Mouse (Mus musculus) adrenal gland, postnatal 4 days (tissue): ENCODE results near the gene Eif3l. TPM values are rescaled to one million over a fixed set of nuclear protein-coding genes. Genes with fewer than 3 reads are reported as not detected.

Source experiments
- total RNA-seq, 2 experiments: library from RNA; stranded (reverse); gene quantifications; 2 replicates each; pipeline ENCODE4 v1.2.3; 2021

Gene Eif3l
- total RNA-seq, 2 experiments from 2014 or later, result 158 to 162 TPM

Other genes with a start within 250 kb of the Eif3l start
- 10 to 100 TPM; 56.7 to 59.1 TPM for gene Cdc42ep1, start 232.6 kb upstream of the Eif3l start, total RNA-seq
- gene Lgals2, start 219.7 kb upstream of the Eif3l start, total RNA-seq, result 1 to 10 TPM; 2.6 to 2.9 TPM
- gene Gga1, start 198.0 kb upstream of the Eif3l start, total RNA-seq, result 10 to 100 TPM; 58.8 to 65.5 TPM
- not detected for gene Gm49510, start 175.5 kb upstream of the Eif3l start, total RNA-seq
- 10 to 100 TPM; 25.3 to 26.0 TPM for gene Sh3bp1, start 175.4 kb upstream of the Eif3l start, total RNA-seq
- 1 to 10 TPM; 9.8 to 9.9 TPM for gene Pdxp, start 161.3 kb upstream of the Eif3l start, total RNA-seq
- gene Lgals1, start 148.5 kb upstream of the Eif3l start, total RNA-seq, result 100 to 1,000 TPM; 382 to 438 TPM
- gene Nol12, start 140.2 kb upstream of the Eif3l start, total RNA-seq, result 10 to 100 TPM; 40.0 to 47.3 TPM
- gene Triobp, start 127.5 kb upstream of the Eif3l start, total RNA-seq, result 100 to 1,000 TPM in 1 of 2 experiments, 10 to 100 TPM in 1; 96.9 to 112 TPM
- gene H1f0, start 46.7 kb upstream of the Eif3l start, total RNA-seq, result 100 to 1,000 TPM; 361 to 374 TPM
- 1 to 10 TPM in 1 of 2 experiments, under 1 TPM in 1; 0.65 to 1.1 TPM for gene Galr3, start 33.3 kb upstream of the Eif3l start, total RNA-seq
- 10 to 100 TPM; 23.8 to 29.7 TPM for gene Ankrd54, start 12.3 kb upstream of the Eif3l start, total RNA-seq
- gene Micall1, start 33.7 kb downstream of the Eif3l start, total RNA-seq, result 10 to 100 TPM; 36.0 to 40.2 TPM
- gene Polr2f, start 65.8 kb downstream of the Eif3l start, total RNA-seq, result 100 to 1,000 TPM; 134 to 142 TPM
- gene 1700088E04Rik, start 66.1 kb downstream of the Eif3l start, total RNA-seq, result 1 to 10 TPM; 8.0 to 9.0 TPM
- 10 to 100 TPM in 1 of 2 experiments, 1 to 10 TPM in 1; 9.5 to 12.3 TPM for gene Sox10, start 90.1 kb downstream of the Eif3l start, total RNA-seq
- 10 to 100 TPM; 32.1 to 33.2 TPM for gene Pick1, start 154.0 kb downstream of the Eif3l start, total RNA-seq
- under 1 TPM; 0.17 to 0.70 TPM for gene Gm49486, start 154.2 kb downstream of the Eif3l start, total RNA-seq
- gene Slc16a8, start 179.6 kb downstream of the Eif3l start, total RNA-seq, result under 1 TPM; 0.17 TPM
- gene Baiap2l2, start 210.4 kb downstream of the Eif3l start, total RNA-seq, result 1 to 10 TPM; 2.3 to 5.5 TPM